Mouse (Mus musculus): ENCODE measurements around the gene Amz2.

DNA sequence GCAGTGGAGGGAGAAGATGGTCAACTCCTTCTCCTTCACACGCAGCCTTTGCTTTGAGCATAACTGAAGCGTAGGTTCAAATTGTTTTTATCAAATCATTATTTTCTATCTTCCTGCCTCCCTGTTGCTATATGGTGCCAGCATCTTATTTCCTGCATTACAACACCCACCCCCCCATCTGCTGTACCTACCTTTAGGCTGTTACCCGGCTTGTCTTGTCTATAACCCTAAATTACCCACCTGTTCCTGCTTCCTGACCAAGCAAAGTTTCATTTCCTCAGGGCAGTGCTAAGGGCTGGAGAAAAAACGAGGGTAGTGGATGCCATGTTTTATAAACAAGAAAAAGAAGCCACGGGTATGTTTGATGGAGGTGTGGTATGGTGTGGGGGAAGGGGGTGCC lies 4.5 kb upstream of the Amz2 start:
- TF ChIP-seq CTCF (IDR thresholded peaks at IDR 0.05; ENCODE audit: control insufficient read depth, insufficient read depth, insufficient read length) (no peak), CEBPB (IDR thresholded peaks at IDR 0.05; ENCODE audit: low read depth) (no peak), MYOD1 (IDR thresholded peaks at IDR 0.05; ENCODE audit: control insufficient read depth, insufficient read length, low read depth) (no peak), USF1 (IDR thresholded peaks at IDR 0.05; ENCODE audit: low read depth) (no peak), MAX (IDR thresholded peaks at IDR 0.05) (no peak), MYOG (IDR thresholded peaks at IDR 0.05; ENCODE audit: control insufficient read depth, extremely low read depth, insufficient read length) (no peak), FOSL1 (IDR thresholded peaks at IDR 0.05; ENCODE audit: insufficient read depth, low read length, poor library complexity, severe bottlenecking) (no peak)
